Mouse (Mus musculus) CD4-positive, CD25-positive, alpha-beta regulatory T cell, adult 4 months (primary cell): ENCODE data around the gene Gnai2. TPM values are rescaled to one million over a fixed set of nuclear protein-coding genes. Genes with fewer than 3 reads are reported as not detected.

ENCODE experiments used
- ATAC-seq: one replicate; pipeline ENCODE4 v1.8.0; 2017
- polyA plus RNA-seq, 2 experiments: library from polyadenylated mRNA; unstranded; fragments of 100-300 nt; shearing (Covaris generic); gene quantifications; one replicate each; pipeline ENCODE4 v1.2.1; 2017

Gene Gnai2
- polyA plus RNA-seq, 2 experiments from 2014 or later, result 120 to 139 TPM

- no peak for ATAC-seq
Measured at GRCm38 (mm10) chr9:107657144-107657543, 22.0 kb upstream of the Gnai2 start.

DNA sequence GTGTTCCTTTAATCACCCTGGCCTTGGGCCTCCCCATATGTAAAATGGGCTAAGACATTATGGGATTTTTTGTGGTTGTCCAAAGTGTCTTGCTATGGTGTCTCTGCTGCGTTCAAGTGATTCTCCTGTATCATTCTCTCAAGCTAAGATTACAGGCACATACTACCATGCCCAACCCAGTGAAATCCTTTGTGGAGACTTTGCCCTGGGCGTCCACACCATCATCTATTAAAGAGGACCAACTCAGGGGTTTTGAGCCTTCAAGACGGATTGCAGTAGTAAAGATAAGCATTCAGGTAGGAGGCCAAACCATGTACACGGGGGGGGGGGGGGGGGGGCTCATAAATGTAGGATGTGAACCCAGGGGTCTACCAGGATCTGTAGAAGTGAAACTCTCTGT lies 19.4 kb upstream of the Gnai2 start:
- ATAC-seq, result no peak

DNA sequence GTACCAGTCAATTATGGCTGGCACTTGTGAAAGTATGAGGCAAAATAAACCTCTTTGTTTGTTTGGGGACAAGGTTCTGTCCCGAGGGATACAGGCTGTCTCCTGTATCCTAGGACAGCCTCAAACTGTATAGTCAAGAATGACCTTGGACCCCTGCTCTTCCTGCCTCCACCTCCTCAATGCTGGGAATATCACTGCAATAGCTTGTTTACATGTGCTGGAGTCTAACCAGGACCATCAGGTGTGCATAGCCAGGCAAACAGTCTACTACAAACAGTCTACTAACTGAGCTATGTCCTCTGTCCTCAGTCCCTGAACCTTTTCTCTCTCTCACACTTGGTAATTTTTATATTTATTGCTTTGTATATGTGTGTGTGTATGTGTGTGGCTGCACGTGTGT lies 18.3 kb upstream of the Gnai2 start:
- ATAC-seq, result no peak

DNA sequence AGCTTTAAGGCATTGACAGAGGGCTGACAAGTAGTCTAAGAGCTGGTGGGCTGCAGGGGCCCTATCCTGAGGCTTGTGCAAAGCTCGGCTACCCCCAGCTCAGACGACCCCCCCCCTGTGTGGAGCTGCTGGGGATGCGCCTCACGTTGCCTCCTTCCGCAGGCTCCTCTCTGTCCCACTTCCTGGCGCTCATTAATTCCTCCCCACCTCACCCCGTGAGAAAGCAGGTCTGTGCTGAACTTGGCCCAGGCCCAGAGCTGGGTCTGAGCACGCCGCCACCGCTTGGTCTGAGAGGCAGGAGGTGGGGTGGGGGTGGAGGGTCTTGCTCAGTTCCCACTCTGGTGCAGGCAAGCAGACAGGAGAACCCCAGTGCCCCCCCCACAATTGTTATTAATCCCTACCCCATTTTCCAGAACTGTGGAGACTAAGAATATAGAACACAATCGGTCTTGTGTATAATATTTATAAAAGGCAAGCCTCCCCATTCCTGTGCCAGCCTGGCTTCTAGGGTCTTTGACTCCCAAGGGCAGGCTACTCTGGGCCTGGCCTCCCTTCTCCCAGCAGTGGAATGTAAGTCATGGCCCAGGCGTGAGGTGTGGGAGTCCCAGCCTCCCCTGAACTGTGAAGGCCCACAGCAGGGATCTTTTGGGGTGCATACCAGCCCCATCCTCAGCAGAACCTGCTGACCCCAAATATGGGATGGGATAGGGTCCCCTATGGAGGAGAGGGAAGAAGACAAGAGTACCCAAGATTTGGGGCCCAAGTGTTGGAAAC lies 15.7 kb upstream of the Gnai2 start:
- no peak for ATAC-seq

- no peak for ATAC-seq
Measured at GRCm38 (mm10) chr9:107650225-107650624, 15.1 kb upstream of the Gnai2 start.

- ATAC-seq, result no peak
Measured at GRCm38 (mm10) chr9:107648767-107649166, 13.6 kb upstream of the Gnai2 start.

DNA sequence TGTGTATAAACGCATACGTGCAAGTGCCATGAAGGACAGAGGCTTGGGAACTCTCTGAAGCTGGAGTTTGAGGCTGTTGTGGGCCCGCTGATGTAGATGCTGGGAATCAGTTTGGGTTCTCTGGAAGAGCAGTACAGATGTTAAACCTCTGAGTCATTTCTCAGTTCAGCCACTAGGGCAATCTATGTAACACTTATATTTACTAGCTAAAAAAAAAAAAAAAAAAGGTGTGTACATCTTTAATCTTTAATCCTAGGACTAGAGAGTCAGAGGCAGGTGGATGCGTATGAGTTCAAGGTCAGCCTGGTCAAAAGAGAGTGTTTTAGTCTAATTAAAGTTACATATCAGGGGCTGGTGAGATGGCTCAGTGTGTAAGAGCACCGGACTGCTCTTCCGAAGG lies 11.8 kb upstream of the Gnai2 start:
- no peak for ATAC-seq

GRCm38 (mm10) chr9:107645577-107645976 lies 10.4 kb upstream of the Gnai2 start:
- peak; percentile 66 for ATAC-seq

- no peak for ATAC-seq
Measured at GRCm38 (mm10) chr9:107645153-107645510, 10.0 kb upstream of the Gnai2 start.

DNA sequence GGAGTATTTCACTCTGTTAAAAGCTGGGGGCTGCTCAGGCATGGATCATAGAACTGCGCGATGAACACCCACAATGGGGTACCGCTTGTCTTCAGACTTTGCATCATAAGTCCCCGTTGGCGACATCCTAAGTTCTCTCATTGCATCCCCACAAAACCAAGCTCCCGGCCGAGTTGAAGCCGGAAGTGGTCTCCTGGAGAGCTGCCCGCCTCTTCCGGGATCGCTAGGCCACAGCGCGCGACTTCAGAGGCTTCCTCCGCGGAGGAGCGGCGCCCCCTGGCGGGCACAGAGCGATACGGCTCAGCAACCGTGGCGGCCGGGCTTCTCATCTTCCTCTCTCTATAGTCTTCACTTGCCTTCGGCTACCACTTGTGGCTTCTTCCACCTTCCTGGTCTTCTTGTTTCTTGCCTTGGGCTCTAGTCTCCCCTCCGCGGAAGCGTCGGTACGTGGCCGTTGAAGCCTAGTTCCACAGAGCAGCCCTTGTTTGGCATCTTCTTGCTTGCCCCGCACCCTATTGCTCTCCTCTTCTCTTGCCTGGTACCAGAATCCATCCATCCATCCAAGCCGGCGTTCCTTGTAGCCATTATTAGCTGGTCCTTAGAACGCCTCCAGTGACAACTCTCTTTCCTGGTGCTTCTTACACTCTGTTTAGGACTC lies 9.5 kb upstream of the Gnai2 start:
- peak; percentile 92 for ATAC-seq

GRCm38 (mm10) chr9:107643544-107644214 lies 8.5 kb upstream of the Gnai2 start:
- no peak for ATAC-seq

DNA sequence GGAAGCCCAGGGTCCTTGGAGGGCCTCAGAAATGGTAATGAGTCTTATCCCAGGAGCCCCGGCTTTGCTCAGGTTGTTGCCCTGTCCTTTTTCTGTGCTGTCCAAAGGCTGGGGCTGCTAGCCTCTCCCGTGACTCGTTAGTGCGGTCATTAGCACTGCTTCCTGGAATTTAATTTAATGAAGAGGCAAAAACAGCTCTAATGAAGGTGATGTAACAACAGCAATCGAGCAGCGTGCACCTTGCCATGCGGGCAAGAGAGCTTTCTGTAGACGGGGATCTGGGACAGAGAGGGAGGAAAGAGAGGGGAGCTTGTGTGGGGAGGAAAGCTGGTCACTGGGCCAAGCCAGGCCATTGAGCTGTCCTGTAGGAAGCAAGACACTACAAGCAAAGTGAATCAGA lies 6.5 kb upstream of the Gnai2 start:
- no peak for ATAC-seq

- ATAC-seq, result no peak
Measured at GRCm38 (mm10) chr9:107640257-107640772, 5.1 kb upstream of the Gnai2 start.

GRCm38 (mm10) chr9:107637070-107637469 lies 1.9 kb upstream of the Gnai2 start:
- no peak for ATAC-seq

- ATAC-seq, result no peak
Measured at GRCm38 (mm10) chr9:107634406-107635278, 525 bp downstream of the Gnai2 start.

DNA sequence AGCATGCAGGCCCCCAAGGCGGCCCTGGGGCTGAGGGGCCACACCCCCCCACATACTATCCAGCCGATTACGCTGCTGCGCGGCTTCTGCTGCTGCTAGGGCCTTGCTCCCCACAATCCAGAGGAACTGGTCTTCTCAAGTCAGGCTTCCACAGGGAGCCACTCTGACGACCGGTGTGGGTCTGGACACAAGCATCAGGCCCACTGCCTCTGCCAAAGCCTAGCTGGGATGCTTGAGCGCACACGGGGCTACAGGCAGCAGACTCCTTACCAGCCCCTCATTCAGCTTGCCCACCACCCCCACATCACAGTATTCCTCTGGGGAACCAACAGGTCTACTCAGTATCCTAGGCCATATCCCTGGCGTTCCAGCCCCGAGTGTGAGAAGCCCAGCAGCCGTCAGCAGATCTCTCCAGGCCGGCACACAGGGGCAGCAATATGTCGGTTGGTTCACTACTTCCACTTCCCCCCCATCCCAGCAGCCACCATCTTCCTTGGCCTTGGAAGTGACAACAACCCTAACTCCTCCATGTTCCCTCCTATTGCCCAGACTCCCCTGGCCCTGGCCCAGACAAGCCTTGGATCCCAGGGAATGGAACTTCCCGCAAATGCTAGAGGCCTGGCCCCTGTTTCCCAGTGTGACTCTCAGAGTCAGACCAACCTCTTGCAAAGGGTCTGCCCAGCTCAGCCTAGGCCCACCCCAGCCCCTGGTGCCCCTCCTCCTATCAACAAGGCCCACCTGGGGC lies 1.3 kb downstream of the Gnai2 start:
- peak; percentile 15 for ATAC-seq

- peak; percentile 73 for ATAC-seq
Measured at GRCm38 (mm10) chr9:107633091-107633660, 2.0 kb downstream of the Gnai2 start.

GRCm38 (mm10) chr9:107632478-107632877 lies 2.7 kb downstream of the Gnai2 start:
- no peak for ATAC-seq

DNA sequence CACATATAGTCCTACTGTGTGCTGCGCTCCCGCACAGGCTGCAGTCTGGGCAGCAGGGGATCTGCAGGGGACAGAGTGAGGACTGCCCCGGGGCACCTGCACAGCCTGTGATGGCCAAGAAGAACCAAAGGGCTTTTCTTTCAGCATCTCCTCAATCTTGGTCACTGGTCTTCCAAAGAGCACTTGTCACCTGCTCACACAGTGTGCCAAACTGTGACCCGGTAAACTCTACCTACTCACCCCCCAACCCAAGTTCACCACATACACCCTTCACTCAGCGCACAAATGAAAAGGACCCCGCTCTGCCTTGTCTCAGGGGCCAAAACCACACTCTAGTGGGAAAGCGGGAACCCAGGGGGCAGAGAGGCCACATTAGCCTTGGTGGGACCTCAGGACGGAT lies 3.3 kb downstream of the Gnai2 start:
- ATAC-seq, result no peak

DNA sequence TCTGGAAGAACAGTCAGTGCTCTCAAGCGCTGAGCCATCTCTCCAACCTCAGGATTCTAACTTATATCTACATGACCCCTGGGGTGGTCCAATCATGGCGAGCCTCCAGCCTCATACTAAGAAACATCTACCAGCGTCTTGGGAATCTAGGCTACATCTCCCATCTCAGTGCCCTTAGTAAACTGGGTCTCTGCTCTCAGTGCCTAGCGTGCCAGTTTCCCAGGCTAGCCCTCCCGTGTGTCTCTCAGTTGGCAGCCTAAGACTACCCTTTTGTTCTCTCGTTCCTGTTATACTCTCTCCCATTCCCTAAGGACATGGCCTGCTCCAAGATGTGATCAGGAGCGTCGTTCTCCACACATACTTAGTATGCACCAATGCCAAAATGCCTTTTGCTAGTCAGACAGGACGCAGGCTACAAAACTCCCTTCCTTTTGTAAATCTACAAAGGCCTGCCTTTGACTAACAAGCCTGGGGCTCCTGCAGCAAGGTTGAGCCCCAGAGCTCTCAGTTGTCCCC lies 3.8 kb downstream of the Gnai2 start:
- no peak for ATAC-seq

- no peak for ATAC-seq
Measured at GRCm38 (mm10) chr9:107630576-107630975, 4.6 kb downstream of the Gnai2 start.
